Mouse (Mus musculus) cerebellum, adult 9-10 months (tissue): ENCODE results near the gene Uso1.

Experiments
- DNase-seq: peaks from one replicate; pipeline ENCODE4 v3.0.0; 2022

Gene Uso1

GRCm38 (mm10) chr5:92198266-92198665 is 60.5 kb downstream of the Uso1 start:
- no peak for DNase-seq

DNA sequence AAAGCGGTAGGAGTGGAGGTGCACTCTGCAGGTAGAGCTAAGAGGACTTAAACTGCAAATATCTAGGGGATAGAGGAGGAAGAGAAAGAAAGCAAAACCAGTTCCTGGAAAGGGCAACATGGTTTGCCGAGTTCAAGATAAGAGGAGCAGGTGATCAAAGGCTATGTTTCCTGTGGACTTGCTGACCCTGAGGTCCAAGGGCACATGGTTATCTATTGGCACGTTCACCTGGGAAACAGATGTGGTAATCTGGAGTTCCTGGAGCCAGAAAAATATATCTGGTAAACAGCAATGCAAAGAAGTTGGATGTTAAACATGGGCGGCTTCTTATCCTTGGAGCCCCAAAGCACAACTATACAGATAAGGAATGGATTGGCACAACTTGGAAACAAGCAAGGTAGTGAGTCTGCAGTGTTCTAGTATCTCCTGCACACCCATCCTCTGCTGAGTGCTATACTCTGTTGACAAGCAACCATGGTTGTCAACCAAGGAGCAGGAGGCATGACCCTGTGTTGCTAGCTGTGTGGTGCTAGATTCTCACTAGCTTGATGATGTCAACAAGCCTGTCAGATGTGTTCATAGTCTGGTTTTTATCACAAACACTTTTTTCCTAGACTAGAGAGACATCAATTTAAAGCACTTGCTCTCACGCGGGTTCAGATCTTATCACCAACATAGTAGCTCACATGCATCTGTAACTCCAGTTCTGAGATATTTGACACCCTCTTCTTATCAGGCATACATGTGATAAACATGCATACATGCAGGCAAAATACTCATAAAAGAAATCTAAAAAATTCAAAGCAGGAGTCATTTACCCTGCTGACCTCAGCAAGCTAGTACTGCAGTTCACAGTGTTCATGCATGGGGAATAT is 66.7 kb downstream of the Uso1 start:
- no peak for DNase-seq

GRCm38 (mm10) chr5:92205184-92205583 is 67.4 kb downstream of the Uso1 start:
- DNase-seq, result no peak

- DNase-seq, result no peak
These were observed 68.0 kb downstream of the Uso1 start for GRCm38 (mm10) chr5:92205706-92206105.

DNA sequence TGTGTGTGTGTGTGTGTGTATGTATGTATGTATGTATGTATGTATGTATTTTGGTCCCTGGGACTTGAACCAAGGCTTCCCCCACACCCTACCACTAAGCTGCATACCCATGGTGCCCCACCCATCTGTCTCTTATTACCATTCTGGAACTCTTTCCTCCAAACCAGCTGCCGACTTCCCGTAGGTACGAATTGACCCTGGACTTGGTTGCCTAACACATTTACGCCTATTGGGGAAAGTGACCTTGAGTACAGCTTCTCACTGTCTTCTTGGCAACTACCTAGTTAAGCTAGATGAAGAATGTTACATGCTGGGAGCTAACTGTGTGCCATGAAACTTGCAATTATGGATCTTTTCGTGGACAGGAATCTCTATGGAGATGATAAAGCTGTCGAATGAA is 68.4 kb downstream of the Uso1 start:
- DNase-seq, result no peak

DNA sequence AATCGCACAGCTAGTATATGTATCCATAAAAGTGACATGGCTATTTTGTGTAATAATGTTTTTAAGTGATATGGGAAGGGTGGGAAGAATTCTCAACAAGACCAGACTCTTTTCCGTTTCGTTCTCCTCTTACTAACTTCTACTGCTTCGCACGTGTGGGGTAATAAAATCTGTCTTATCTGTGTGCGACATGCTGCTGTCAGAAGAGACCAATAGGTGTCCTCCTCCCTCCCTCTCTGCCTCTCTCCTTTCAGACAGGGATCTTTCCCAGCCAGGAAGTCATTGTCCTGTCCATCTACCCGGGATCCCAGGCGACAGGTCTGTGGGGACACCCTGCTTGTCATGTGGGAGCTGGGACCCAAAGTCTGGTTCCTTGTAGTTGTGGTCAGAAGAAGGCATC is 72.5 kb downstream of the Uso1 start:
- no peak for DNase-seq

- DNase-seq, result no peak
These were observed 74.5 kb downstream of the Uso1 start for GRCm38 (mm10) chr5:92212231-92212630.

GRCm38 (mm10) chr5:92215308-92215707 is 77.6 kb downstream of the Uso1 start, which contains the start of gene U90926:
TSS of gene U90926 (minus strand) at chr5:92215408.
- no peak for DNase-seq

- DNase-seq, result no peak
These were observed 81.4 kb downstream of the Uso1 start for GRCm38 (mm10) chr5:92218915-92219793.

DNA sequence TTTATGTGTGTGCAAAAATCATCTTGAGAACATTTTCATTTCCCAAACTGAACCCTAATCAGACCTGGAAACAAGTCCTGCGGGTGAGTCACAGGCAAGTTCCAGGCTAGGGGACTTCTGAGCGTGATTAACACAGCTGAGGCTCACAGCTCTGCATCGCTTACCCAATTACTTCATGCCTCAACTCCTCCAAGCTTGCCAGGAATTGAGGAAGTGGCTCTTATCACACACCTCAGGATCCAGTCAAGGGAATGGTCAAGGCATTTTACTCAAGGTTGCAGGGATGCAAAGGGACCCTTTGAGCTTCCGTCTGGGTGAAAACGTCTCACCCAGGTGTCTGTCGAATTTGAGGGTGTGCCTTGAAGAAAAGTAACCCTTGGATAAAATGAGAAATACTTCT is 82.1 kb downstream of the Uso1 start:
- no peak for DNase-seq

GRCm38 (mm10) chr5:92220287-92220902 is 82.7 kb downstream of the Uso1 start:
- DNase-seq, result peak; percentile 7

- DNase-seq, result no peak
These were observed 90.0 kb downstream of the Uso1 start for GRCm38 (mm10) chr5:92227782-92228181.

GRCm38 (mm10) chr5:92228776-92229175 is 91.0 kb downstream of the Uso1 start:
- no peak for DNase-seq

DNA sequence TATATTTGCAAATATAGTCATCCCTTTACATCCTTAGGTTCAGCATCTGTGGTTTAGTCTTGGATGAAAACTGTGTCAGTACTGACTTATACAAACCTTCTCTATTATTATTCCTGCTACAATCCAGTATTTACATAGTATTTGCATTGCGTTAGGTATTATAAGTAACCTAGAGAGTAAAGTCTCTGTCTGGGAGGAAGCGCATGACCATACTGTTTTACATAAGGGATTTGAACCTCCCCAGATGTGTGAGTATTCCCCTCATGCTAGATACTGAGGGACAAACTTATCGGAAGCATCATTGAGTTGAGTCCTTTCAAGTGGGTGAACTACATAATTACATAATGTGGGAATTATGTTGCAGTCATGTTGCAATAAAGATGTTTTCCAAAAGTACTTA is 91.8 kb downstream of the Uso1 start:
- no peak for DNase-seq

- DNase-seq, result no peak
These were observed 92.6 kb downstream of the Uso1 start for GRCm38 (mm10) chr5:92230306-92230705.

GRCm38 (mm10) chr5:92231836-92232235 is 94.1 kb downstream of the Uso1 start:
- DNase-seq, result no peak

DNA sequence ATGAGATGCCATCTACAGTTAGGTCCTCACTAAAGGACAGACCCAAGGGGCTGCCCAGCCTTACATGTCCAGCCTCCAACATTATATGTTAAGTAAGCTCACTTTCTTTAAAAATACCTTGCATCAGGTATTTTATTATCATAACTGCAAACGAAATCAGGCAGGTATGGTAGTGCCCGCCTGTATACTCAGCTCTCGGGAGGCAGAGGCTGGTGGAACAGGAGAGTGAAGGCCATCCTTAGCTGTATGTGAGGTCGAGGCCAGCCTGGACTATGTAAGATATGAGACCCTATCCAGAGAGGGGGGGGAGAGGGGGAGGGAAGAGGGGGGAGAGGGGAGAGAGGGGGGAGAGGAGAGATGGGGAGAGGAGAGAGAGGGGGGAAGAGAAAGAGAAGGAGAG is 95.6 kb downstream of the Uso1 start:
- no peak for DNase-seq

GRCm38 (mm10) chr5:92234939-92235557 is 97.3 kb downstream of the Uso1 start:
- no peak for DNase-seq

GRCm38 (mm10) chr5:92239333-92240232 is 101.8 kb downstream of the Uso1 start:
- peak; percentile 72 for DNase-seq

GRCm38 (mm10) chr5:92240769-92241168 is 103.0 kb downstream of the Uso1 start:
- DNase-seq, result no peak

- DNase-seq, result no peak
These were observed 107.2 kb downstream of the Uso1 start for GRCm38 (mm10) chr5:92244900-92245299.

DNA sequence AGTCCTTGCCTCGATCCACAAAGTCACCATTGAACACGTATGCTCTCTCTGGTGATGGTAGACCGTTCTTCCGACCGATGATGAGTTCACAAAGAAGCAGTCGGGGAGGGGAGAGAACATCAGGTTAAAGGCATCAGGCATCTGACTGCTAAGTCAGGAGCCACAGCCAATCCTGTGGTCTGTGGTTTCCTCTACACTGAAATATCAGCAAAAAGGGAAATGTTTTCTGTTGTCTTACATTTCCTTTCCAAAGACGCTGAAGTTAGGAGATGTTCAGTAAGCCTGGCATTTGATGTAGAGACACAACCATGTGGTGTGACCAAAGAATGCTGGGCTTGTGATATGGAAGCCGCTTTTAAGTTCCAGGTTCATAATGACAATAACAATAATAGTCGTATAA is 107.7 kb downstream of the Uso1 start:
- DNase-seq, result no peak
